Mouse (Mus musculus) midbrain, postnatal 0 days (tissue): Measurements from ENCODE around the gene Nkpd1. TPM values are rescaled to one million over a fixed set of nuclear protein-coding genes. Genes with fewer than 3 reads are reported as not detected.

Experiments used
- ATAC-seq: fragments of 200-750 bp; cut with Nextera tagmentation; 2 replicates; pipeline ENCODE4 v1.8.0; 2017; ENCODE audit warnings: moderate number of reproducible peaks, mild to moderate bottlenecking, moderate TSS enrichment, moderate library complexity; ENCODE audit not compliant: low FRiP score
- DNase-seq: peaks from one replicate; pipeline ENCODE4 v3.0.0-alpha.2; 2015; ENCODE audit warnings: low spot score
- H3K27ac ChIP-seq: fragments of 300-500 bp; sonication (generic); 2 replicates; pipeline ENCODE4 v1.5.1; 2014; ENCODE audit warnings: low read depth, mild to moderate bottlenecking, low read length, mixed read lengths
- H3K27me3 ChIP-seq: fragments of 300-500 bp; sonication (generic); 2 replicates; pipeline ENCODE4 v1.6.1; 2014; ENCODE audit warnings: low read length, control low read depth, mixed read lengths; ENCODE audit not compliant: insufficient read depth
- H3K36me3 ChIP-seq: fragments of 300-500 bp; sonication (generic); 2 replicates; pipeline ENCODE4 v1.6.1; 2014; ENCODE audit warnings: low read length, control low read depth, mixed read lengths; ENCODE audit not compliant: insufficient read depth
- H3K4me1 ChIP-seq: fragments of 300-500 bp; sonication (generic); 2 replicates; pipeline ENCODE4 v1.6.1; 2014; ENCODE audit warnings: mild to moderate bottlenecking, control low read depth, antibody characterized with exemption, low read length, mixed read lengths; ENCODE audit not compliant: insufficient read depth
- H3K4me2 ChIP-seq: fragments of 300-500 bp; sonication (generic); 2 replicates; pipeline ENCODE4 v1.6.1; 2014; ENCODE audit warnings: low read depth, mild to moderate bottlenecking, low read length, mixed read lengths; ENCODE audit not compliant: poor library complexity, severe bottlenecking
- H3K4me3 ChIP-seq: fragments of 300-500 bp; sonication (generic); 2 replicates; pipeline ENCODE4 v1.5.1; 2014; ENCODE audit warnings: low read depth, mild to moderate bottlenecking, low read length, moderate library complexity
- H3K9ac ChIP-seq: fragments of 300-500 bp; sonication (generic); replicated peaks from 2 replicates; pipeline ENCODE4 v1.6.1; 2014; ENCODE audit warnings: mild to moderate bottlenecking, low read length, moderate library complexity, mixed read lengths; ENCODE audit not compliant: poor library complexity, severe bottlenecking
- H3K9me3 ChIP-seq: fragments of 300-500 bp; sonication (generic); 2 replicates; pipeline ENCODE4 v1.6.1; 2016; ENCODE audit warnings: low read length, control low read depth
- CTCF ChIP-seq: IDR thresholded peaks from 2 replicates; pipeline ENCODE4 v1.5.1; 2016; ENCODE audit warnings: antibody characterized with exemption, mild to moderate bottlenecking
- WGBS: fragments of 180-500 bp; shearing (Covaris S2); extraction: QIAGEN DNeasy Blood & Tissue Kit; methylation state at CpG from one replicate; pipeline ENCODE4 v1.1.7; 2014; 5-methylcytosine and 5-hydroxymethylcytosine counted together
- polyA plus RNA-seq: library from polyadenylated mRNA; unstranded; fragments of >200 nt; fragmentation: Nextera tagmentation; extraction: Ambion mirVana; gene quantifications from 2 replicates; pipeline ENCODE4 v1.2.1, GENCODE M21; 2015
- total RNA-seq: library from RNA; depleted of rRNA; stranded (reverse); fragments of >200 nt; gene quantifications from 2 replicates; pipeline ENCODE4 v1.2.3, GENCODE M21; 2014; rRNA removed

Nkpd1 gene
- total RNA-seq = 2.3 TPM in 2 replicates
- polyA plus RNA-seq = 1.6 and 1.8 TPM in 2 replicates

DNA sequence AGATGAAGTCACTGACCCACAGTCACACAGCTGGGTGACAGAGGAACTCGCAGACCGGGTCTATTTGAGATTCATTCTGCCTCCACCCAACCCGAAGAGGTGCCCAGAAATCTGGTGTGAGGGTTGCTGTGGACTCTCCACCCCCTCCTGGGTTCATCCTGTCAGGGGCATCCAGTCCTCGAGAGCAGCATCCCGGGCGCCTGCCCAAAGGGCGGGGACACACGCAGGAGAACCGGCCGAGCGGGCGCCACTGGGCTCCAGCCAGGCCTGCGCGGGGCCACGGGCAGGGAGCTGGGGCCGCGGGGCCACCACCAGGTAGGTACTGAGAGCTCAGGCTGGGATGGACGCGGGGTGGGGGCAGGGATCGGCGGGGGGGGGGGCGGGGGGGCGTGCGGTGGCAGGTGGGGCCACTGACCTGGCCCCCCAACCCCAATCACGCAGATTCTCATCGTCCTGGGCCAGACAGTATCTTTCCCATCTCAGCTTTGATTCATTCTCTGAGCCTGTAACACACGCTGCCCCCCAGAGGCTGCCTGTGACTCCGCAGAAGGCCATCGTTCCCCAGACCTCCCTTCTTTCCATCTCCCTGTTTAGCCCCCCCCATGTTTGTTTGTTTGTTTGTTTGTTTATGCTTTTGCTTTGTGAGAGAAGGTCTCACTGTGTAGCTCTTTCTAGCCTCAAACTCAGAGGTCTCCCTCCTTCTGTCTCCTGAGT is at the start of gene Nkpd1:
Gene Nkpd1 (plus strand): TSS at position 187 of the 714 bp plus-strand sequence.
- Histone ChIP-seq H3K4me1 (peaks cover 3% of the 10 kb centered on the region; the same call in 1 of the 2 replicates), H3K9ac (peak within 1 kb of the TSS; percentile 47; the same call in 1 of the 2 replicates), H3K27ac (no peak within 1 kb of the TSS), H3K27me3 (peaks cover 37% of the 10 kb centered on the region), H3K4me2 (peak within 1 kb of the TSS; percentile 48), H3K9me3 (no peaks in the 10 kb centered on the region), H3K36me3 (no peaks in the 10 kb centered on the region), H3K4me3 (peak within 1 kb of the TSS; percentile 15; the same call in 1 of the 2 replicates)
- TF ChIP-seq CTCF = peak; percentile 70
- WGBS = 7% methylated on average over 22 of the region's 29 CpGs
- peak; percentile 21; the same call in 1 of the 2 replicates for ATAC-seq
- DNase-seq = no peak

DNA sequence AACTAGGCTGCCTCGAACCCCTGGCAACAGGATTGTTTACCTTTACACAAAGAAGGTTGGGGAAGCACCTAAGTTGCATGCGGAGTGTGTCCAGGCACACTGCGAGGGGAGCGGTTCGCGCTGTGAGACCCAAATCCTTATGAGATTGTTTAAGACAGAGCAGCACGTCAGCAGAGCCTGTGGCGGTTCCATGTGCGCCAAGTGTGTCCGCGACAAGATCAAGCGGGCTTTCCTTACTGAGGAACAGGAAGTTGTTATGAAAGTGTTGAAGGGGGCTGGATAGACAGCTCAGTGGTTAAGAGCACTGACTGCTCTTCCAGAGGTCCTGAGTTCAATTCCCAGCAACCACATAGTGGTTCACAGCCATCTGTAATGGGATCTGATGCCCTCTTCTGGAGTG is 49.4 kb upstream of the Nkpd1 start:
- TF ChIP-seq CTCF = no peak
- Histone ChIP-seq H3K9me3 (no peaks in the 10 kb centered on the region), H3K27ac (no peak overlapping the region), H3K4me3 (no peak overlapping the region), H3K9ac (no peak overlapping the region), H3K4me1 (no peaks in the 10 kb centered on the region), H3K36me3 (no peaks in the 10 kb centered on the region), H3K4me2 (no peak overlapping the region), H3K27me3 (peaks cover 52% of the 10 kb centered on the region)
- ATAC-seq (no peak), DNase-seq (no peak)
- WGBS = 61% methylated on average over 12 of the region's 12 CpGs

DNA sequence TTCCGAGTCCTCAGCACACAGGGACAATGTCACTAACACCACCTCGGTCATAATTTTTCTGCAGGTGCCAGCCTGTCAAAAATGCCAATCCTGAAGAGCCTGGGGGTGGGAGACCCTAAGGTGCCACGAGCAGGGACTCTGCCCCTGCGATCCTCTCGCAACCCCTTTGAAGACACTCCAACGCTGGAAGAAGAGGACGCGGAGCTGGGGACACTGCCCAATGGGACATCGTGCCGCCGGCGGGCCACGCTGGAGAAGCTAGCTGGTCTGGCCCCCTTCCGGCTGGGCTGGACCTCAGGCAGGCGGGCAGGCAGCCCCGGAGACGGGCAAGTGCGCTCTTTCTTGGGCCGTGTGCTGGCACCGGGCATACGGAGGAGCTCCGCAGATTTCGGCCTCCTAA is 48.2 kb upstream of the Nkpd1 start:
- Histone ChIP-seq H3K4me1 (no peaks in the 10 kb centered on the region), H3K27me3 (peaks cover 52% of the 10 kb centered on the region), H3K9me3 (no peaks in the 10 kb centered on the region), H3K4me2 (no peak overlapping the region), H3K27ac (no peak overlapping the region), H3K9ac (no peak overlapping the region), H3K4me3 (no peak overlapping the region), H3K36me3 (no peaks in the 10 kb centered on the region)
- no peak for DNase-seq
- ATAC-seq = no peak
- no peak for TF ChIP-seq CTCF
- WGBS = 19% methylated on average over 23 of the region's 23 CpGs

- ATAC-seq (no peak), DNase-seq (no peak)
- no peak overlapping the region for H3K4me2 ChIP-seq
- no peak overlapping the region for H3K27ac ChIP-seq
- no peak for TF ChIP-seq CTCF
- H3K36me3 ChIP-seq = no peaks in the 10 kb centered on the region
- no peaks in the 10 kb centered on the region for H3K9me3 ChIP-seq
- no peak overlapping the region for H3K4me3 ChIP-seq
- H3K27me3 ChIP-seq = peaks cover 52% of the 10 kb centered on the region
- 13% methylated on average over 14 of the region's 14 CpGs for WGBS
- H3K9ac ChIP-seq = no peak overlapping the region
- no peaks in the 10 kb centered on the region for H3K4me1 ChIP-seq
Observed at GRCm38 (mm10) chr7:19470308-19470707, 47.3 kb upstream of the Nkpd1 start.

DNA sequence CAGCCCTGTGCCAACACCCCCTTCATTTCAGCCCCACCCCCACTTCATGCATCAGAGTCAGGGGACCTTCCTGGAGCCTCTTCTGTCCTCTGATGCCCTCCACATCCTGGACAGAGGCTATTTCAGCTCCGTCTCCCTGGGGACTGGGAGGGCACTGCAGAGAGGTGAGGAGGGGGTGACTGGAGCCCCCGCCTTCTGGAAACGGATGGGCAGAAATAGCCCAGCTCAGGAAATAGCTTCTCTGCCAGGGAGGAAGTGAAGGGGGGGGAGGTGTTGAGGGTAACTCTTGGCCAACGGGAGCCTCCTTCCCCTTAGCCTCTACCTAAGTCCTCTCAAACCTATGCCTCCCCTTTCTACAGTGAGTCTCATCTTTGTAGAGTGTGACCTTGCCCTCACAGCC is 45.2 kb upstream of the Nkpd1 start:
- Histone ChIP-seq H3K9me3 (no peaks in the 10 kb centered on the region), H3K9ac (no peak overlapping the region), H3K36me3 (no peaks in the 10 kb centered on the region), H3K4me3 (no peak overlapping the region), H3K4me2 (no peak overlapping the region), H3K27ac (no peak overlapping the region), H3K4me1 (no peaks in the 10 kb centered on the region), H3K27me3 (peaks cover 45% of the 10 kb centered on the region)
- DNase-seq (no peak), ATAC-seq (no peak)
- 31% methylated on average over 4 of the region's 4 CpGs for WGBS
- TF ChIP-seq CTCF = no peak

DNA sequence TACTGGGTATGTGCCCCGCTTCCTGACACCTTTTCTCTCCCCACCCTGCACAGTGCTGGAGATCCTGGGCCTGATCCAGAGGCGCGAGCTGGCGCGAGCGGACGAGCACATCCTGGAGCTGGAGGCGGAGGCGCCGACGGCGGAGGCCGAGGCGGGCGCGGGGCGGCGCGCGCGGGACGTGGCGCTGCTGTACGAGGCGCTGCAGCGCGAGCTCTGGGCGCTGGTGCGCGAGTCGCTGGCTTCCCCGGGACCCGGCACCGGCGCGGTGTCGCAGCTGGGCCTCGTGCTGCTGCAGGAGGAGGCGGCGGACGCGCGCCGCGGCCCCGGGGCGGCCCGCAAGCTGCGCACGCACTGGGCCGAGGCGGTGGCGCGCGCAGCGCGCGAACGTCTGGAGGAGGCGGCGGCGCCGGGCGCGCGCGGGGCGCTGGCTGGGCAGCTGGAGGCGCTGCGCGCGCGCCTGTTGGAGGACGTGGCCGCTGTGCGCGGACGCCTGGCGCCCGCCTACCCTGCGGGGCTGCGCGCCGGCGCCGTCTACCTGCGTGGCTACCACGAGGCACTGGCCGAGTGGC is 43.7 kb upstream of the Nkpd1 start:
- Histone ChIP-seq H3K27me3 (peaks cover 48% of the 10 kb centered on the region), H3K9ac (peak overlapping the region; percentile 74), H3K4me1 (no peaks in the 10 kb centered on the region), H3K4me2 (peak overlapping the region; percentile 81), H3K9me3 (no peaks in the 10 kb centered on the region), H3K27ac (peak overlapping the region; percentile 76), H3K36me3 (no peaks in the 10 kb centered on the region), H3K4me3 (peak overlapping the region; percentile 49)
- DNase-seq (peak; percentile 94), ATAC-seq (peak; percentile 91)
- under 1% methylated on average over 49 of the region's 89 CpGs for WGBS
- no peak for TF ChIP-seq CTCF
